Mouse (Mus musculus) erythroblast, embryonic 14.5 days (primary cell): ENCODE results near the gene Eng.

Experiments used
- GATA1 ChIP-seq: IDR thresholded peaks from 2 replicates; pipeline ENCODE4 v1.6.1; 2012; ENCODE audit warnings: low read length, inconsistent platforms, mixed read lengths
- TAL1 ChIP-seq: IDR thresholded peaks from 3 replicates; pipeline ENCODE4 v1.6.1; 2012; ENCODE audit warnings: low read length, inconsistent platforms, mixed read lengths

- TF ChIP-seq TAL1 (no peak), GATA1 (no peak)
Measured at GRCm38 (mm10) chr2:32646379-32647056, at the start of gene Eng.
